Mouse (Mus musculus) midbrain, embryonic 12.5 days (tissue): ENCODE measurements at regions not wholly inside any gene's neighbourhood (a gene's known extent, or its start where the extent isn't known, plus 50 kb on each side); places are given as distances from the start of the nearest gene placed in this dataset.

ENCODE experiments used
- ATAC-seq: fragments of 200-750 bp; cut with Nextera tagmentation; 2 replicates; pipeline ENCODE4 v1.8.0; 2017; ENCODE audit warnings: low read depth, moderate TSS enrichment, moderate library complexity; ENCODE audit not compliant: low FRiP score
- H3K27ac ChIP-seq: fragments of 300-500 bp; sonication (generic); replicated peaks from 2 replicates; pipeline ENCODE4 v1.5.1; 2016; ENCODE audit warnings: mild to moderate bottlenecking
- H3K27me3 ChIP-seq: fragments of 300-500 bp; sonication (generic); 2 replicates; pipeline ENCODE4 v1.6.1; 2016; ENCODE audit warnings: mild to moderate bottlenecking
- H3K36me3 ChIP-seq: fragments of 300-500 bp; sonication (generic); 2 replicates; pipeline ENCODE4 v1.6.1; 2016
- H3K4me1 ChIP-seq: fragments of 300-500 bp; sonication (generic); 2 replicates; pipeline ENCODE4 v1.6.1; 2016
- H3K4me2 ChIP-seq: fragments of 300-500 bp; sonication (generic); replicated peaks from 2 replicates; pipeline ENCODE4 v1.6.1; 2016; ENCODE audit warnings: mild to moderate bottlenecking, moderate library complexity
- H3K4me3 ChIP-seq: fragments of 300-500 bp; sonication (generic); 2 replicates; pipeline ENCODE4 v1.5.1; 2016; ENCODE audit warnings: mild to moderate bottlenecking
- H3K9ac ChIP-seq: fragments of 300-500 bp; sonication (generic); replicated peaks from 2 replicates; pipeline ENCODE4 v1.6.1; 2016; ENCODE audit warnings: mild to moderate bottlenecking, moderate library complexity
- H3K9me3 ChIP-seq: fragments of 300-500 bp; sonication (generic); 2 replicates; pipeline ENCODE4 v1.6.1; 2016; ENCODE audit warnings: mild to moderate bottlenecking
- WGBS: fragments of 180-500 bp; shearing (Covaris S2); methylation state at CpG from one replicate; pipeline ENCODE4 v1.1.7; 2016; 5-methylcytosine and 5-hydroxymethylcytosine counted together

DNA sequence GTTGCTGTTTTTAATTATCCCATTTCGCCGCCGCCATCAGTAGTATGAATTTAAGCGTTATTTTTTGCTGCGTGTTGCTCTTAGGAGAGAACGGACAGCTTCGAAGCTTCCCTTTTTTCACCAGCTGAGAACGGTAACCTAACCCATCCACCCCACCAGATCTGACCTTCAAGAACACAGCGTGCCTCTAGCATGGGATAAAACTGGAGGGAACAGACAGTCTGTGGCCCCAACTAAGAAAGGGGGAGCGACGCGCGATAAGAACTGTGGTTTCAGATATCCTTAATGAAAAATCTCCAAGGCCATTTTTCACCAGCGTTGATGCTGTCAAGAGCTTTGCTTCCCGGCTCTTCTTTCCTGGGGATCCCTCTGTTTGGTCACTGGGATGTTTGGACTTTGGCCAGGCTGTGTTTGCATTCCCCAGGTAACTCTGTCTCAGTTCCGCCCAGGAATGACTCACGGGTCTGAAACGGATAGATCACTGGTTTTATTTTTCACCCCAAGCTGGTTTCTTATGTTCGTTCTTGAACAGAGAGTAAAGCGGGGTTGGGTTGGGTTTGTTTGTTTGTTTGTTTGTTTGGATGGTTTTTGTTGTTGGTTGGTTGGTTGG is 184.1 kb upstream of the Fn1 start:
- H3K27me3 ChIP-seq = no peaks in the 10 kb centered on the region
- no peak for ATAC-seq
- no peaks in the 10 kb centered on the region for H3K9me3 ChIP-seq
- H3K36me3 ChIP-seq = no peaks in the 10 kb centered on the region
- 91% methylated on average over 20 of the region's 20 CpGs for WGBS
- H3K4me1 ChIP-seq = no peaks in the 10 kb centered on the region
- no peak overlapping the region for H3K4me3 ChIP-seq
- no peak overlapping the region for H3K4me2 ChIP-seq
- no peak overlapping the region for H3K9ac ChIP-seq
- H3K27ac ChIP-seq = no peak overlapping the region

DNA sequence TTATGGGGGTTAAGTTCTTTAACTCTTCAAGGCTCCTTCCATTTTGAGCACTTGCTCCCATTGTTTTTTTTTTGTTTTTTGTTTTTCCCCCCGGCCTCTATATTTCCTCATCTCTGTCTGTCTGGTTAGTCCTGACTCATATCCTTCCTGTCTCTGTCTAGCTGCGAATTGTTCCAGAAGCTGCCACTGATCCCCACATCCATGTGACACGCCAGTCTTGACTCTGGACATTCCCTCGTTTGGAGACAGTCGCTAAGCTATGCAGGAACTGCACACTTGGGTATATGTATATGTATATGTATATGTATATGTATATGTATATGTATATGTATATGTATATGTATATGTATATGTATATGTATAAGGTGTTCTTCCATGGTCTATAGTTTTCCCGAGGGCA is 177.4 kb upstream of the Fn1 start:
- H3K4me3 ChIP-seq = no peak overlapping the region
- no peaks in the 10 kb centered on the region for H3K27me3 ChIP-seq
- H3K4me1 ChIP-seq = no peaks in the 10 kb centered on the region
- H3K4me2 ChIP-seq = no peak overlapping the region
- no peak for ATAC-seq
- no peak overlapping the region for H3K9ac ChIP-seq
- no peaks in the 10 kb centered on the region for H3K36me3 ChIP-seq
- H3K27ac ChIP-seq = no peak overlapping the region
- no peaks in the 10 kb centered on the region for H3K9me3 ChIP-seq
- 89% methylated on average over 6 of the region's 6 CpGs for WGBS

DNA sequence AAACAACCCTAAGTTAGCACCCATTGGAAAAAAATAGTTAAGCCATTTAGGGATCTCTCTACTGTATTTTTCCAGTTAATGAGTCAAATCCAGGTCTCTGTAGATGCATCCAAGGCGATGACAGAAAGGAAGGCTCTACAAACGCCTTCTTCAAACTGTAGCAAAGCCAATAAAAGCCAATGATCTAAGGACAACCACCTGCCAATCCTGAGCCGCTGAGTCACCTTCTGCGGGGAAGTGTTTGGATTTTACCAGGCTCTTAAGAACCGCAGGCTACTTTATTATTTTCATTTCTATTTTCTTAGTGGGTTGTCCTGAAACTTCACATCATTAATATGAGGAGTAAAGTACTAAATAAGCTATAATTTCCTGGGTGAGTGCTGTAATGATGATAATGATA is 171.4 kb upstream of the Fn1 start:
- 91% methylated on average over 5 of the region's 5 CpGs for WGBS
- Histone ChIP-seq H3K4me1 (no peaks in the 10 kb centered on the region), H3K9me3 (no peaks in the 10 kb centered on the region)

DNA sequence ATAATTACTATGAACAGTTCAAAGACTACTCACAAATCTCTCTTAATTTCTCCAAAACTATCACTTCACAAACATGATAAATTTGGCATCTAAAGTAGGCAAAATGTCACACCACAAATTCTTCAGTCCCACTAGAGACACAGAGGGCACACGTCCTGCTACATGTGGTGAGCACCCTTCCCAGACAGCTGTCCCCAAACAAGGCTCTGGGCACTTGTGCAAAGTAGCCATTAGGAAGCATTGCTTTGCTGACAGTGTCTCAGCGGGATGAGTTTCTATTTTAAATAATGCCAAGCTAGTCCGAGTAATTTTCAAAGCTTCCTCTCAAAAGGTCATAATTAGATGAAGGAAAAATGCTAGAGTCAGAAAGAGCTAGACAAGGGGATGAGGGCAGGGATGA is 169.1 kb upstream of the Fn1 start:
- no peak for ATAC-seq
- no peaks in the 10 kb centered on the region for H3K9me3 ChIP-seq
- WGBS = 85% methylated on average over 3 of the region's 3 CpGs
- H3K4me1 ChIP-seq = no peaks in the 10 kb centered on the region
- H3K27me3 ChIP-seq = no peaks in the 10 kb centered on the region
- H3K36me3 ChIP-seq = no peaks in the 10 kb centered on the region
- H3K27ac ChIP-seq = no peak overlapping the region
- H3K9ac ChIP-seq = no peak overlapping the region
- H3K4me2 ChIP-seq = no peak overlapping the region
- H3K4me3 ChIP-seq = no peak overlapping the region

More for the DNA sequence above, 171.4 kb upstream of the Fn1 start:
- Histone ChIP-seq H3K36me3 (no peaks in the 10 kb centered on the region), H3K27me3 (no peaks in the 10 kb centered on the region), H3K4me3 (no peak overlapping the region), H3K4me2 (no peak overlapping the region), H3K9ac (no peak overlapping the region), H3K27ac (no peak overlapping the region)
- no peak for ATAC-seq

DNA sequence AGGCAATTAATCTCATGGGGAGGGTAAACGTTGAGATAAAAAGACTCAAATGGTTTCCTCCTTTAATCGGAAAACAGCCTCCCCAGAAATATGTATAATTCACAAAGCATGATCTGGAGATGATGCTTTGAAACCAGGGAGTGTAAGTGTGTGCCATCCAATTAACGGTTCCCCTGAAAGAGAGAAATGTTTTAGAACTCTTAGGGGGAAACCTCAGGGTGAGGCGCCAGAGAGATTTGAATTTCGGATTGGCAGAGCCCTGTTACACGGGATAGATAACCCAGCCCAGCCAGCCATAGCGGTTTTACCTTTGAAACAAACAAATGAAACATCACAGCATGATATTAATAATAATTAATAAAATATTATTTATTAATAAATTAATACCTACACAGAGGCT is 168.1 kb upstream of the Fn1 start:
- H3K27ac ChIP-seq = no peak overlapping the region
- H3K4me1 ChIP-seq = no peaks in the 10 kb centered on the region
- no peaks in the 10 kb centered on the region for H3K9me3 ChIP-seq
- no peak overlapping the region for H3K9ac ChIP-seq
- H3K4me3 ChIP-seq = no peak overlapping the region
- H3K27me3 ChIP-seq = no peaks in the 10 kb centered on the region
- H3K36me3 ChIP-seq = no peaks in the 10 kb centered on the region
- ATAC-seq = no peak
- 85% methylated on average over 7 of the region's 7 CpGs for WGBS
- no peak overlapping the region for H3K4me2 ChIP-seq

DNA sequence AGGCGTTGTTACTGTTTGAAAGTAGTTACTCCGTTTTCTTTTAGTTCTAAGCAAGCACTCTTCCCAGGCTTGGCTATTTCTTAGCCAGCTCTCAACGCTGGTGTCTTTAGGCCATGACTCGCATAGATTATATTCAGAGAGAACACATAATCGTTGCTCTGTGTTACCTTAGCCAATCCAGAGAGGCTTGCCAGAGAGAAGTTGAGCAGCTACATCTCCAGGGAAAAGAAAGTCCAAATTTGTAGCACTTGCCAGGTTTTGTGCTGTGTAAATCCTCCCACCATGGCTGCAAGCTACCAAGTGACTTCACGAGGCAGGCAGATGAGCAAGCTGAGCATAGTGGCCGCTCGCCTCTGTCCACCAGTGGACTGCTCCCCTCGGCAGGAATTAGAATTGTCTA is 163.3 kb upstream of the Fn1 start:
- 86% methylated on average over 9 of the region's 9 CpGs for WGBS
- H3K27ac ChIP-seq = no peak overlapping the region
- no peak for ATAC-seq

DNA sequence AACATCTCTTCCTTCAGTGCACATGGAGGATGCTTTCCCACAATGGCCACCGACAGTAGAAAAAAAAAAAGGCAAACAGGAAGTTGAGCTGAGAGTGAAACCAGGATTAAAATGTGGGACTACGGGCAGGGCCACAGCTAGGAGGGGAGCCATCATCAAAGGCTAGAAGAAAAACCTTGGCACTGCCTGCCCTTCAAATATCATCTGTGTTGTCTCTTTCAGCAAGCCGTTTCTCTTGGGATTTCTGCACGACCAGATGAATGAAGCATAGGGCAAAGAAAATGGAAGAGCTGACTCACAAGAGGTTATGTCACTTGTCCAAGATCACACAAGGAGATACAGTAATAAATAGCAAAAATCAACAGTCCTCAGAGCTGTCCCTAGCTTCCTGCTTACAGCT is 161.1 kb upstream of the Fn1 start:
- Histone ChIP-seq H3K4me1 (no peaks in the 10 kb centered on the region), H3K36me3 (no peaks in the 10 kb centered on the region), H3K4me2 (no peak overlapping the region), H3K9ac (no peak overlapping the region), H3K27ac (no peak overlapping the region), H3K27me3 (no peaks in the 10 kb centered on the region), H3K9me3 (no peaks in the 10 kb centered on the region), H3K4me3 (no peak overlapping the region)
- no peak for ATAC-seq
- 76% methylated on average over 4 of the region's 4 CpGs for WGBS

More for the DNA sequence above, 163.3 kb upstream of the Fn1 start:
- Histone ChIP-seq H3K27me3 (no peaks in the 10 kb centered on the region), H3K9ac (no peak overlapping the region), H3K4me2 (no peak overlapping the region), H3K4me1 (no peaks in the 10 kb centered on the region), H3K36me3 (no peaks in the 10 kb centered on the region), H3K9me3 (no peaks in the 10 kb centered on the region), H3K4me3 (no peak overlapping the region)

DNA sequence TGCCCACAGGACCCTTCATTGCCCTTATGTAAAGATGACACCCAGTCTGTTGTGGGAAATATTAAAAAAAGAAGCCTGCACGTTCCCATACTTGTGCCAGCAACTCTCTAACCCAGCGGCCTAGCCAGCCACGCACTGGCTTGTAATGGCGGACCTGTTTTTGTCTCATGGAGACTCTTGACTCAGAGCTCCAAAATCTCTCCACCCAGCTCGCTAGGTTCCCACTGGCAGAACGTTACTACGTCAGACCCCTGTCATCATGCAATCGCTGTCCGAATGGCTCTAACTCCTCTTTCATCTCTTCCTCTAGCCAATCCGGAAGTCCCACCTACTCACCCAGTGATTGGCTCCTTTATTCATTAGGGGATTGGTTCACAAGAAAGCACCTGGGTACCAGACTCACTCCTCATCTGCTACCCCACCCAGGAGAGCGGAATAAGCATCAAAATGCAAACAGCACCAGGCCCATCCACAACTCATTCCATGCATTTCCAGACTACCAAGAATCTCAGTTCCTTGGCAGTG is 159.2 kb upstream of the Fn1 start:
- Histone ChIP-seq H3K27ac (no peak overlapping the region), H3K4me2 (no peak overlapping the region), H3K4me3 (no peak overlapping the region), H3K9ac (no peak overlapping the region), H3K9me3 (no peaks in the 10 kb centered on the region), H3K36me3 (no peaks in the 10 kb centered on the region), H3K4me1 (no peaks in the 10 kb centered on the region), H3K27me3 (no peaks in the 10 kb centered on the region)
- 90% methylated on average over 11 of the region's 11 CpGs for WGBS
- no peak for ATAC-seq

DNA sequence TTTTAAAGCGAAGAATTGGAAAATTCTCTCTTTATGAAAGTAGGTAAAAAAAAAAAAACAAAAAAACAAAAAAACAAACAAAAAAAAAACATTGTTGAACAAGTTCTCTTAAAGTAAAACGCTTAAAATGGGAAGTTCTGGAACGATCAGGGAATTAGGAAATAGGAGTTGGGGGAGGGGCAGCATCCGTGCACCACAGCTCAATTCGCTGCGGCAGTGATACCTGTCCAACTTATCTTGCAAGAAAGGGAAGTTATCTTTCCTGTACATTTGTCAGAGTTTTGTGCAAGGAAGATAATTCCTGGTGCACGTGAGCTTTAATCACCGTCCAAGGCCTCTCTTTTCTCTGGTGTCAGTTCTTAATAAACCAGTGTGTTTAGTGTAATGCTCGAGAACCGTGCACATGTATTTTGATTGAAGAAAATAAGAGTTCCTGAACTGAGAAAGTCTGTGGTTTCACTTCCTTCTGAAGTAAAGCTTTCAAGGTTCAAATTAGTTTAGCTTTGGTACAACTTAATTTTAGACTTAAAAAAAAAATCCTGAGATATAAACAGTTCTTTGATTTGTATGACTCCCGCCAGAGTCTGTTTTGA is 158.3 kb upstream of the Fn1 start:
- WGBS = 95% methylated on average over 11 of the region's 11 CpGs

DNA sequence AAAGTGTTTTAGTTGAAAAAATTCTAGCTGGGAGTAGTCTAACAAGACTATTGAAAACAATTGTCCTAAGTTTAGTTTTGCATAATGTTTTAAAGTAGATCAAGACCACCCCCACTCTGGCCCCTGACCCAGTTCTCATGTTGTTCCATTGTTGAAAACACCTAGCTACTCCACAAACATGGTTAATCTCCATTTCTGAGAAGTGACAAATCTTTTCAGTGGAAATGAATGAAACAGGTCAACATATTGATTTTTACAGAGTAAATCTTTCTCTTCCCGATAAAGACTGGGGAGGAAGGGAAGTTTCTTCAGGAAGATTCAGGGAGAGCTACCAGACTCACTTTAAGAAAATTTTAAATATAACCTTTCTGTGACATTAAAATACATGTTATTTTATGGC is 155.0 kb upstream of the Fn1 start:
- ATAC-seq = no peak
- no peak overlapping the region for H3K27ac ChIP-seq
- WGBS = 53% methylated on average over 1 of the region's 1 CpGs
- H3K4me2 ChIP-seq = no peak overlapping the region
- no peak overlapping the region for H3K9ac ChIP-seq
- H3K4me3 ChIP-seq = no peak overlapping the region
- H3K27me3 ChIP-seq = no peaks in the 10 kb centered on the region
- no peaks in the 10 kb centered on the region for H3K4me1 ChIP-seq
- H3K9me3 ChIP-seq = no peaks in the 10 kb centered on the region
- no peaks in the 10 kb centered on the region for H3K36me3 ChIP-seq

More for the DNA sequence above, 158.3 kb upstream of the Fn1 start:
- Histone ChIP-seq H3K36me3 (no peaks in the 10 kb centered on the region), H3K9ac (no peak overlapping the region), H3K4me1 (no peaks in the 10 kb centered on the region), H3K27ac (no peak overlapping the region), H3K27me3 (no peaks in the 10 kb centered on the region), H3K4me3 (no peak overlapping the region), H3K4me2 (no peak overlapping the region), H3K9me3 (no peaks in the 10 kb centered on the region)
- no peak for ATAC-seq

DNA sequence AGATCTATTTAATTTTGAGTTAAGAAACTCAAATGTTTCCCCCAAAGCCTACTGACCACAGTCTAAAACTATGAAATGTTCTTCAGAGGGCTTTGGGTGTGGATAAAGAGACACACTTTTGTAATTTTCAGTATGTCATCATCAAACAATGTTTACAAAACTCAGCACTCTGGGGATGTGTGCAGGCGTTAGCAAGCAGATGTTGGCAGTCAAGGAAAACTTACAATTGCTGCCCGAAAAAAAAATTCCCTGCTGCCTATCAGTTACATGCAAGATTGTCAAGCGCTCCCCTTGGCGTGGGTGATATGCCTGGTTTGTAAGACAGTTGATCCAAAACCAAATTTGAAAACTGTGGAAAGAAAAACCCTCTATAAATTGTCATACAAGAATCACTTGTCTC is 154.6 kb upstream of the Fn1 start:
- no peak for ATAC-seq
- H3K4me1 ChIP-seq = no peaks in the 10 kb centered on the region
- 68% methylated on average over 4 of the region's 4 CpGs for WGBS
- no peaks in the 10 kb centered on the region for H3K27me3 ChIP-seq
- H3K9me3 ChIP-seq = no peaks in the 10 kb centered on the region
- H3K36me3 ChIP-seq = no peaks in the 10 kb centered on the region
- H3K4me3 ChIP-seq = no peak overlapping the region
- H3K4me2 ChIP-seq = no peak overlapping the region
- H3K27ac ChIP-seq = no peak overlapping the region
- no peak overlapping the region for H3K9ac ChIP-seq

DNA sequence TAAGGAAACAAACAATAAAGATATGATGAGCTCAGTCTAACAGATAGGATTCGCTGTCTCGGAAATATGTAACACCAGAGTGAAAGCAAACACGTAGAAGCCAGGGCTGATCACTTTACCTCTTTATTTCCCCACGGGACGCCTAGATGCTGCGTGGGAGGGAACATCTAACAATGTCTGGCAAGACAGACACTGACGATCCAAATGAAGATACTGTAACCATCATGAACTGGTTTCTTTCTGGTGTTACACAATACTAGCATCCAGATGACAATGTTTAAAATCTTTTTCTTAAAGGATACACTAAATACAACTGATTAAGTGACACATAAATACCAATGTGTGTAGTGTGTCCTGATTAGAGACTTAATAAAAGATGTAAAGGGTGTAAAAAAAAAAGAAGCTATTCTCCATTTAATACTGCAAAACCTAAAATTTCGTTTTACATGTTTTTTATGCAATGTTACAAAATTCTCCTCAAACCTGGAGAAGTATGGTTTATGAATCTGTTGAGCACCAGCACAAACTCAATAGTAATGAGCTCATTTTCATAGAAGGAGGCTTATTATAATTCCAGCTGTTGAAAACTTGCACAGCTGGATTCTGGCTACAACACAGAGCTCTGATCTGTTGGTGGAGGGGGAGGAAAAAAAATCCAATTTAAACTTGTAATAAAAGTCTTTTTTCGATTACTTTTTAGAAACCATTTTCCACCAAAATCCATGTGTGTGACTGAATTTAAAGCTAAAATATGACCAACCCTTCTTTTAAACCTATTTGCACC is 148.5 kb upstream of the Fn1 start:
- 75% methylated on average over 9 of the region's 9 CpGs for WGBS

More for the DNA sequence above, 148.5 kb upstream of the Fn1 start:
- H3K9me3 ChIP-seq = no peaks in the 10 kb centered on the region
- no peaks in the 10 kb centered on the region for H3K36me3 ChIP-seq
- H3K4me2 ChIP-seq = no peak overlapping the region
- no peaks in the 10 kb centered on the region for H3K27me3 ChIP-seq
- no peak overlapping the region for H3K27ac ChIP-seq
- H3K4me1 ChIP-seq = no peaks in the 10 kb centered on the region
- no peak overlapping the region for H3K4me3 ChIP-seq
- ATAC-seq = no peak
- H3K9ac ChIP-seq = no peak overlapping the region
